Mouse (Mus musculus) kidney, embryonic 14.5 days (tissue): ENCODE measurements around the gene Sf3b3. TPM values are rescaled to one million over a fixed set of nuclear protein-coding genes. Genes with fewer than 3 reads are reported as not detected.
A peak's percentile ranks its signal among the peaks of the same experiment; 100 is the strongest.
"Not testable (repeated sequence)": the region's sequence is repeated elsewhere in the genome, so short reads cannot be mapped to it uniquely, and the experiment has no call there.

ENCODE experiments used
- ATAC-seq: fragments of 200-750 bp; cut with Nextera tagmentation; 2 replicates; pipeline ENCODE4 v1.8.0; 2017; ENCODE audit warnings: moderate number of reproducible peaks, mild to moderate bottlenecking, moderate TSS enrichment, moderate library complexity; ENCODE audit not compliant: low FRiP score, low TSS enrichment
- H3K27ac ChIP-seq: fragments of 300-500 bp; sonication (generic); 2 replicates; pipeline ENCODE4 v1.5.1; 2014; ENCODE audit warnings: low read depth, mild to moderate bottlenecking, low read length, moderate library complexity, mixed read lengths
- H3K27me3 ChIP-seq: fragments of 300-500 bp; sonication (generic); 2 replicates; pipeline ENCODE4 v1.6.1; 2014; ENCODE audit warnings: mild to moderate bottlenecking, low read length; ENCODE audit not compliant: control insufficient read depth, insufficient read depth
- H3K36me3 ChIP-seq: fragments of 300-500 bp; sonication (generic); 2 replicates; pipeline ENCODE4 v1.6.1; 2014; ENCODE audit warnings: low read length, mixed read lengths; ENCODE audit not compliant: control insufficient read depth, insufficient read depth
- H3K4me1 ChIP-seq: fragments of 300-500 bp; sonication (generic); 2 replicates; pipeline ENCODE4 v1.6.1; 2014; ENCODE audit warnings: low read length, mixed read lengths; ENCODE audit not compliant: control insufficient read depth, insufficient read depth
- H3K4me2 ChIP-seq: fragments of 300-500 bp; sonication (generic); replicated peaks from 2 replicates; pipeline ENCODE4 v1.6.1; 2014; ENCODE audit warnings: low read depth, mild to moderate bottlenecking, low read length
- H3K4me3 ChIP-seq: fragments of 300-500 bp; sonication (generic); 2 replicates; pipeline ENCODE4 v1.5.1; 2014; ENCODE audit warnings: mild to moderate bottlenecking, low read length
- H3K9ac ChIP-seq: fragments of 300-500 bp; sonication (generic); 2 replicates; pipeline ENCODE4 v1.6.1; 2014; ENCODE audit warnings: low read depth, mild to moderate bottlenecking, low read length, moderate library complexity
- H3K9me3 ChIP-seq: fragments of 300-500 bp; sonication (generic); 2 replicates; pipeline ENCODE4 v1.6.1; 2016; ENCODE audit warnings: low read length; ENCODE audit not compliant: control insufficient read depth
- WGBS: fragments of 180-500 bp; shearing (Covaris S2); extraction: QIAGEN DNeasy Blood & Tissue Kit; methylation state at CpG from one replicate; pipeline ENCODE4 v1.1.7; 2014; 5-methylcytosine and 5-hydroxymethylcytosine counted together
- polyA plus RNA-seq: library from polyadenylated mRNA; unstranded; fragments of >200 nt; fragmentation: Nextera tagmentation; extraction: Ambion mirVana; gene quantifications from 2 replicates; pipeline ENCODE4 v1.2.1, GENCODE M21; 2014

The Sf3b3 gene
- polyA plus RNA-seq, 1 experiment from 2014 or later = 180 TPM

DNA sequence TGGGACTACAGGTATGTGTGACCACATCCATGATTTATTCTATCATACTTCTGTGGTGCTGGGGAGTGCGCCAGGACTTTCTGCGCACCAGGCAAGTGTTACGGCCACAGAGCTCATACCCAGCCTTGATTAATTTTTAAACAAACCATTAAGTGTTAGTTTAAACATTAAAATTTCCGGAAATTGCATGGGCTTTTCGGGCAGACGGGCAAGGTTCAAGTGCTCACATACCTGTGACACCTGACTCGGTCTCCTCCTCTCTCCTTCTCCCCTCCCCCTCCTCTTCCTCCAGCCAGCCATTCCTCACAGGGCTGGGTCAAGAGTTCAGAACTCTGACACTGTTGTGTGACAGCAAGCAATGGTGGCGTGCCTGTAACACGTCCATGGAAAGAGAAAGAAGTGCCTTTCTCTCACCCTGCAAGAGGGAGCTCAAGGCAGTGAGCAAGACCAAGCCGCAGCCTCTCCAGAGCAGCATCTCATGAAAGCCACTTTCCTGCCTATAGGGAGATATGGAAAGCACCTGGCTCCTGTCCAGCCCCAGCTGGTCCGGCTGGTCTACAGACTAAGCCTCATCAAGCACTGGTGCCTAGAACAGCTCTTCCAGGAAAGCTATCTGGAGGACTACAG lies 53.9 kb downstream of the Sf3b3 start:
- Histone ChIP-seq H3K9ac (no peak overlapping the region), H3K36me3 (no peaks in the 10 kb centered on the region), H3K4me1 (0 out of 2 replicates have a peak, but pooled peaks cover 2% of the 10 kb centered on the region), H3K27ac (peak overlapping the region; percentile 82), H3K9me3 (peaks cover 11% of the 10 kb centered on the region; the same call in 1 of the 2 replicates), H3K27me3 (no peaks in the 10 kb centered on the region), H3K4me2 (peak overlapping the region; percentile 15; the same call in 1 of the 2 replicates), H3K4me3 (no peak overlapping the region)
- 49% methylated on average over 11 of the region's 11 CpGs for WGBS
- ATAC-seq = peak; percentile 67; the same call in 1 of the 2 replicates

DNA sequence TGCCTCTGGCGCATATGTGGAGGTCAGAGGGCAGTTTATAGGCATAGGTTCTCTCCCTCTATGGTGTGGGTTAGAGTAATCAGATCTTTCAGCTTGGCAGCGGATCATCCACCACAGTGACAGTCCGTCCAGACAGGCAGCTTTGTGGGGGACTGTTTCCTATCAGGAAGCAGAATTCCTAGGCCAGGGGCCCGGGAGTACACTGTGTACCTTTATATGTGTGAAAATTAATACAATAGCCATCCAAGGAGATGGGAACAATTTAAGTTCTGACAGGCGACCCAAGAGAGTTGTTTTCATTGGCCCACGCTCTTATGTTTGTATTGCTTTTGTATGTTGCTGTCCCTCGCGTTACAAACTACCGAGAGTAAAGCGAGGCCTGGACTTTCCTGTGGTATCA lies 55.4 kb downstream of the Sf3b3 start:
- Histone ChIP-seq H3K36me3 (no peaks in the 10 kb centered on the region), H3K4me3 (no peak overlapping the region), H3K27ac (no peak overlapping the region), H3K9ac (no peak overlapping the region), H3K27me3 (no peaks in the 10 kb centered on the region), H3K9me3 (peaks cover 9% of the 10 kb centered on the region; the same call in 1 of the 2 replicates), H3K4me1 (0 out of 2 replicates have a peak, but pooled peaks cover 2% of the 10 kb centered on the region), H3K4me2 (no peak overlapping the region)
- WGBS = 72% methylated on average over 10 of the region's 10 CpGs
- ATAC-seq = no peak

DNA sequence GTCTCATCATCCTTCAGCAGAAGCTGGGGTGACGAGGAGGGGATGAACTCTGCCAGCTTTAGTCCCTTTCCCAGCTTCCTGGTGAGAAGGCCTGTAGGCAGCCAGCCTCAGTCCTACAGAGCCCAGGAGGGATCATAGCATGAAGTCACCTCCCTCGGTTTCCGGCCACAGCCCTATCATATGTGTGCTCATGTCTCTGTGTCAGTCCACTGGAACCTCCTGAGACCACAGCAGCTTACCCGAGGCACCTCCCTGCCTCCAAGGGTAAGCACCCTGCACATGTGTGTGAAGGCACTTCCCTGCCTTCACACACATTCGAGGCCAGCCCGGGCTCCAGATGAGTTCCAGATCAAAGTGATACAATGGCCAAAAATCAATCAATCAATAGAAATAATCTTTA lies 56.3 kb downstream of the Sf3b3 start:
- 0 out of 2 replicates have a peak, but pooled peaks cover 2% of the 10 kb centered on the region for H3K4me1 ChIP-seq
- H3K9ac ChIP-seq = no peak overlapping the region
- no peaks in the 10 kb centered on the region for H3K27me3 ChIP-seq
- no peak overlapping the region for H3K4me2 ChIP-seq
- H3K36me3 ChIP-seq = no peaks in the 10 kb centered on the region
- H3K27ac ChIP-seq = no peak overlapping the region
- no peaks in the 10 kb centered on the region; the same call in 1 of the 2 replicates for H3K9me3 ChIP-seq
- WGBS = 61% methylated on average over 6 of the region's 6 CpGs
- ATAC-seq = no peak
- H3K4me3 ChIP-seq = no peak overlapping the region

DNA sequence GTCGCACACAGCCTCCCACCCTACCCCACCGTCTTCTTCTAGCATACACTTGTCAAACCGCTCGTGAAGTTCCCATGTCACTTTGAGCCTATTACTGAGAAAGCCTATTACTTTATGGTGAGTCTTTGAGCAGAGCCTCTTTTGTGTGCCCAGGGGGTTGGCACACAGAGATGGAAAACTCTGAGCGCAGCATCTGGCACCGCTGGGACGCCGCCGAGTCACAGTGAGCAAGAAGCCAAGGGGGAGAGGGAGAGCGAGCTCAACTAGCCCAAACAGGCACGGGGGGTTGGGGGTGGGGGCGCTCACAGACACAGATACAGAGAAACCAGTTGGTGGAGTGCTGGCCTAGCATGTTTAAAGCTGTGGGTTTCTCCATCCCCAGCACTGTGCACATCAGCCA lies 57.0 kb downstream of the Sf3b3 start:
- no peaks in the 10 kb centered on the region for H3K27me3 ChIP-seq
- no peak for ATAC-seq
- no peak overlapping the region for H3K4me3 ChIP-seq
- H3K9me3 ChIP-seq = no peaks in the 10 kb centered on the region
- H3K36me3 ChIP-seq = no peaks in the 10 kb centered on the region
- WGBS = 45% methylated on average over 12 of the region's 12 CpGs
- no peak overlapping the region for H3K27ac ChIP-seq
- no peak overlapping the region for H3K4me2 ChIP-seq
- H3K9ac ChIP-seq = no peak overlapping the region
- H3K4me1 ChIP-seq = 0 out of 2 replicates have a peak, but pooled peaks cover 2% of the 10 kb centered on the region

DNA sequence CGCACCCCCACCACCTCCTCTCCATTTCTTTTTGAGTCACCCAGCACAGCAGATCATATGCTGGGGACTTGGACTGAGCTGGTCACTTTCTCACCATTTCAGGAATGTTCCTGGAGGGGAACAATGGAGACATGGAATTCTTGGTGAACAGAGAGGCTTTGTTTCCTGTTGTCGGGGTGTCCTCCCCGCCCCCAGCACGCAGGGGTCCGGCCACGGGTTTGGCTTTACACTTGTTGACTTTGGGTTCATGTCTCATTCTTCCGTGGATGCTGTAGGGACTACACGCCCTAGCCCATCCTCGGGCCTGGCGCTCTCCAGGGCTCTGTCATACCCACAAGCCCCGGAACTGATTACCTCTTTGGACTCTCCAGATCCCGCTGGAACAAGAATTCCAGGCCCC lies 57.6 kb downstream of the Sf3b3 start:
- Histone ChIP-seq H3K4me3 (no peak overlapping the region), H3K4me2 (no peak overlapping the region), H3K4me1 (0 out of 2 replicates have a peak, but pooled peaks cover 2% of the 10 kb centered on the region), H3K27me3 (no peaks in the 10 kb centered on the region), H3K27ac (no peak overlapping the region), H3K9me3 (no peaks in the 10 kb centered on the region), H3K36me3 (no peaks in the 10 kb centered on the region), H3K9ac (no peak overlapping the region)
- WGBS = 65% methylated on average over 12 of the region's 12 CpGs
- ATAC-seq = no peak

DNA sequence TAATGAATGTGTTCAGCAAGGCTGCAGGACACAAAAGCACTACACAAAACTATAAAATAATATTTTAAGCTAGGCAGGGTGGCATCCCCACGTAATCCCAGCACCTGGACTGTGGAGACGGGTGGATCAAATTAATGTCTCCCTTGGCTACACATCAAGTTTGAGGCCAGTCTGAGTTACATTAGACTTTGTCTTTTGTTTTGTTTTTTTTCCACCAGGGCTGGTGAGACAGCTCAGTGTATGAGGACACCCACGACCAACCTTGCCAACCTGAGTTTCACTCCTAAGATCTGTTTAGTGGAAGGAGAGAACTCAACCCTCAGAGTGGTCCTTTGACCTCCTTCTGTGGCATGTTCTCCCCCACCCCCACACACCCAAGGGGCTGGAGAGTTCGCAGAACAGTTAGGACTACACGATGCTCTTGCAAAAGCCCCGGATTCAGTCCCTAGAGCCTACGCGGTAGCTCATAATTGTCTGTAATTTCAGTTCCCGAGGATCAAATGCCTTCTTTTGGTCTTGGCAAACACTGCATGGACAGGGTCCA lies 59.1 kb downstream of the Sf3b3 start:
- Histone ChIP-seq H3K4me3 (no peak overlapping the region), H3K27me3 (no peaks in the 10 kb centered on the region), H3K36me3 (no peaks in the 10 kb centered on the region), H3K9ac (no peak overlapping the region), H3K9me3 (no peaks in the 10 kb centered on the region), H3K4me1 (0 out of 2 replicates have a peak, but pooled peaks cover 2% of the 10 kb centered on the region), H3K4me2 (no peak overlapping the region), H3K27ac (no peak overlapping the region)
- WGBS = 84% methylated on average over 9 of the region's 9 CpGs
- no peak for ATAC-seq

DNA sequence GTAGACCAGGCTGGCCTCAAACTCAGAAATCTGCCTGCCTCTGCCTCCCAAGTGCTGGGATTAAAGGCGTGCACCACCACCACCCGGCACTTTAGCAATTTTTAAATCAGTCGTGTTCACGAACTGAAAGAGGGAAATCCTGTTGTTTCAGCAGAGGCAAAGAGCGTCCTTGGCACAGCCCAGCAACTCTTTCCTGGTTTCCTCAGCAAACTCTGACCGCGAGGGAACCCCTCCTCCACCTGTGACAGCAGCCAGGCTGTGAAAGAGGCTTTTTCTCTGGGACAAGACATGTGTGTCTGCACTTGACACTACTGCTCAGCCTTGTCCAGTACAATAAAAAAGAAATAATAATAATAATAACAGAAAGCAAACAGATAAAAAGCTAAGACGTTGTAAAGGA lies 59.7 kb downstream of the Sf3b3 start:
- Histone ChIP-seq H3K4me1 (0 out of 2 replicates have a peak, but pooled peaks cover 2% of the 10 kb centered on the region), H3K36me3 (no peaks in the 10 kb centered on the region), H3K9me3 (no peaks in the 10 kb centered on the region), H3K4me3 (no peak overlapping the region), H3K27ac (no peak overlapping the region), H3K9ac (no peak overlapping the region), H3K4me2 (no peak overlapping the region), H3K27me3 (no peaks in the 10 kb centered on the region)
- ATAC-seq = no peak
- 76% methylated on average over 8 of the region's 8 CpGs for WGBS

DNA sequence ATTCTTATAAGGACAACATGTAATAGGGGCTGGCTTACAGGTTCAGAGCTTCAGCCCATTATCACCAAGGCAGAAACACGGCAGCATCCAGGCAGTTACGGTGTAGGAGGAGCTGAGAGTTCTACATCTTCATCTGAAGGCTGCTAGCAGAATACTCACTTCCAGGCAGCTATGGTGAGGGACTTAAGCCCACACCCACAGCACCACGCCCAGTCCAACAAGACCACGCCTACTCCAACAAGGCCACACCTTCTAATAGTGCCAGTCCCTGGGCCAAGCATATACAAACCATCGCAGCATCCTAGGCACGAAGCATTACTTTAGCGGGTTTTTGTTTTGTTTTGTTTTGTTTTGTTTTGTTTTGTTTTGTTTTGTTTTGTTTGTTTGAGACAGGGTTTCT lies 60.1 kb downstream of the Sf3b3 start:
- not testable (repeated sequence) for ATAC-seq, H3K4me1 ChIP-seq, H3K27me3 ChIP-seq, H3K9me3 ChIP-seq, H3K4me2 ChIP-seq, H3K9ac ChIP-seq, H3K36me3 ChIP-seq, H3K4me3 ChIP-seq, H3K27ac ChIP-seq
- WGBS = 77% methylated on average over 7 of the region's 7 CpGs

DNA sequence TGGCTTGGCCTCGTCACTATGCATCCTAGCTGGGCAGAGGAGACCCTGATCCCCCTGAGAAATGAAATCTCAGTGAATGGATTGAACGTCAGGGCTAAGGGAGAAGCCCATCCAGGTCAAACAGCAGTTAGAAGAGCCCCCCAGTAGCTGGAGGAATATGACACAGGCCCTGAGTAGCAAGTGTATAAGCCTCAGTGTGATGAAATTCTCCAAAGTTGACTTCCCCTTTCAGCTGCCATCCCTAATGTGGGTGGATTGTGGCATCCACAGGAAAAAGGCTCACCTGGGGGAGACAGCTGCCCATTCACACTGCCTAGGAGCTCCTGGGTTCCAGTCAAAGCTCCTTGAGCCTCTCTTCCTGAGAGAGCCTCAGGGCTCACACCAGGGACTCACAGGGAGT lies 61.2 kb downstream of the Sf3b3 start:
- Histone ChIP-seq H3K9me3 (no peaks in the 10 kb centered on the region), H3K4me2 (no peak overlapping the region), H3K36me3 (no peaks in the 10 kb centered on the region), H3K4me1 (no peaks in the 10 kb centered on the region), H3K27ac (no peak overlapping the region), H3K27me3 (no peaks in the 10 kb centered on the region), H3K4me3 (no peak overlapping the region), H3K9ac (no peak overlapping the region)
- ATAC-seq = no peak
- WGBS = 62% methylated on average over 2 of the region's 2 CpGs
